Mouse (Mus musculus) midbrain, embryonic 16.5 days (tissue): ENCODE results near the gene Ganab. TPM values are rescaled to one million over a fixed set of nuclear protein-coding genes. Genes with fewer than 3 reads are reported as not detected.

Source experiments
- ATAC-seq: fragments of 200-750 bp; cut with Nextera tagmentation; 2 replicates; pipeline ENCODE4 v1.8.0; 2017; ENCODE audit warnings: moderate TSS enrichment
- H3K27ac ChIP-seq: fragments of 300-500 bp; sonication (generic); 2 replicates; pipeline ENCODE4 v1.5.1; 2014; ENCODE audit warnings: mild to moderate bottlenecking, low read length, mixed read lengths
- H3K27me3 ChIP-seq: fragments of 300-500 bp; sonication (generic); 2 replicates; pipeline ENCODE4 v1.6.1; 2014; ENCODE audit warnings: low read depth, low read length, mixed read lengths; ENCODE audit not compliant: control insufficient read depth, insufficient read depth
- H3K36me3 ChIP-seq: fragments of 300-500 bp; sonication (generic); 2 replicates; pipeline ENCODE4 v1.6.1; 2014; ENCODE audit warnings: mild to moderate bottlenecking, low read length, moderate library complexity, mixed read lengths; ENCODE audit not compliant: control insufficient read depth, insufficient read depth
- H3K4me1 ChIP-seq: fragments of 300-500 bp; sonication (generic); 2 replicates; pipeline ENCODE4 v1.6.1; 2014; ENCODE audit warnings: mild to moderate bottlenecking, low read length, mixed read lengths; ENCODE audit not compliant: control insufficient read depth, insufficient read depth
- H3K4me2 ChIP-seq: fragments of 300-500 bp; sonication (generic); 2 replicates; pipeline ENCODE4 v1.6.1; 2014; ENCODE audit warnings: mild to moderate bottlenecking, low read length, mixed read lengths
- H3K4me3 ChIP-seq: fragments of 300-500 bp; sonication (generic); 2 replicates; pipeline ENCODE4 v1.5.1; 2014; ENCODE audit warnings: low read depth, mild to moderate bottlenecking, low read length, moderate library complexity, mixed read lengths
- H3K9ac ChIP-seq: fragments of 300-500 bp; sonication (generic); 2 replicates; pipeline ENCODE4 v1.6.1; 2014; ENCODE audit warnings: low read depth, low read length, mixed read lengths
- H3K9me3 ChIP-seq: fragments of 300-500 bp; sonication (generic); replicated peaks from 2 replicates; pipeline ENCODE4 v1.6.1; 2014; ENCODE audit warnings: mild to moderate bottlenecking, low read length, mixed read lengths; ENCODE audit not compliant: control insufficient read depth, poor library complexity, severe bottlenecking
- WGBS: fragments of 180-500 bp; shearing (Covaris S2); extraction: QIAGEN DNeasy Blood & Tissue Kit; methylation state at CpG from one replicate; pipeline ENCODE4 v1.1.7; 2014; 5-methylcytosine and 5-hydroxymethylcytosine counted together
- polyA plus RNA-seq: library from polyadenylated mRNA; unstranded; fragments of >200 nt; fragmentation: Nextera tagmentation; extraction: Ambion mirVana; gene quantifications from 2 replicates; pipeline ENCODE4 v1.2.1, GENCODE M21; 2015

Ganab gene
- polyA plus RNA-seq, 1 experiment from 2014 or later: 76.8 TPM

GRCm38 (mm10) chr19:8936736-8937135, 38.9 kb downstream of the Ganab start:
- Histone ChIP-seq H3K4me1 (peaks cover 4% of the 10 kb centered on the region; the same call in 1 of the 2 replicates), H3K27ac (no peak overlapping the region), H3K9ac (no peak overlapping the region), H3K4me2 (no peak overlapping the region), H3K9me3 (no peaks in the 10 kb centered on the region), H3K4me3 (no peak overlapping the region), H3K27me3 (no peaks in the 10 kb centered on the region), H3K36me3 (peaks cover 3% of the 10 kb centered on the region; the same call in 1 of the 2 replicates)
- 86% methylated on average over 2 of the region's 2 CpGs for WGBS
- ATAC-seq: no peak

DNA sequence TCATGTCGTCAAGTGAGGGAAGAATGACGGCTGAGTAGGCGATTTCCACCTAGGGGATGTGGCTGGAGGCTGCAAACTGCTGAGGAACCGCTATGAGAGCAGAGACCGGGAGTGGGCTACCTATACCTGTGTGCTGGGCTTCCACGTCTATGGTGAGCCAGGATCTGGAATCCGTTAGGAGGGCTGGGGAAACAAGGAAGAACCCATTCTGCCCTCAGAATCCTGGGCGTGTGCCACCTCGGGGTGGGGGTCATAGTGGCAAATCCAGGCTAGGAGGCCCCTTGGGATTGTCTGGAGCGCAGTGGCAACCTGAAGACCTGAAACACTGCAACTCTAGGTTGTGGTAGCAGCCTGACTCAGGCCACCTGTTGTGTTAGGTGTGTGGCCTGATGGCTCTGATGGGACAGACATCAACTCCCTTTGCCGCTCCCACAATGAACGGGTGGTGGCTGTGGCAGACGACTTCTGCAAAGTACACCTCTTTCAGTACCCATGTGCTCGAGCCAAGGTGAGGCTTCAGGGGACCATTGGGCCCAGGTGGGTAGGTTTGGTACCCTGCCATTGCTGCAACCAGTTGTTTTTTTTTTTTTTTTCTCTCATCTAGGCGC, 42.8 kb downstream of the Ganab start:
- Histone ChIP-seq H3K4me1 (peaks cover 28% of the 10 kb centered on the region), H3K36me3 (peaks cover 6% of the 10 kb centered on the region), H3K9me3 (no peaks in the 10 kb centered on the region), H3K9ac (no peak overlapping the region), H3K27me3 (no peaks in the 10 kb centered on the region), H3K27ac (no peak overlapping the region), H3K4me2 (no peak overlapping the region), H3K4me3 (no peak overlapping the region)
- 81% methylated on average over 15 of the region's 15 CpGs for whole genome bisulfite sequencing
- ATAC-seq: no peak

DNA sequence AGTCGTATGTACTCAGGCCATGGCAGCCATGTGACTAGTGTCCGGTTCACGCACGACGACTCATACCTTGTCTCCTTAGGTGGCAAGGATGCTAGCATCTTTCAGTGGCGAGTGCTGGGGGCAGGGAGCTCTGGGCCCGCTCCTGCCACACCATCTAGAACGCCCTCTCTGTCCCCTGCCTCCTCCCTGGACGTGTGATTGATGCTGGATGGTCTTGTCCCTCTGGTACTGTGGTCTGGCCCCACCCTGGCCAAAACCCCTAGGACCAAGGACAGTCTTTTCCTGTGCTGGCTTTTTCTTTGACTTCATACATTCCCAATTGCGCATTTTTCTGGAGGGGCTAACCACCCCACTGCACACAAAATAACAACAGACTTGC, 43.3 kb downstream of the Ganab start:
- Histone ChIP-seq H3K9ac (peak overlapping the region; percentile 64), H3K36me3 (peaks cover 11% of the 10 kb centered on the region), H3K27me3 (no peaks in the 10 kb centered on the region), H3K9me3 (no peaks in the 10 kb centered on the region), H3K4me1 (peaks cover 28% of the 10 kb centered on the region), H3K4me2 (peak overlapping the region; percentile 57), H3K4me3 (peak overlapping the region; percentile 92), H3K27ac (peak overlapping the region; percentile 44; the same call in 1 of the 2 replicates)
- ATAC-seq: peak; percentile 51
- WGBS: 34% methylated on average over 10 of the region's 10 CpGs

GRCm38 (mm10) chr19:8941515-8942217, 43.8 kb downstream of the Ganab start, which contains the start of gene Mta2:
TSS of gene Mta2 (plus strand) at chr19:8941875.
- ATAC-seq: peak; percentile 97
- WGBS: under 1% methylated on average over 63 of the region's 64 CpGs
- H3K9ac ChIP-seq: peak within 1 kb of the TSS; percentile 98
- peak within 1 kb of the TSS; percentile 57 for H3K4me2 ChIP-seq
- H3K27ac ChIP-seq: peak within 1 kb of the TSS; percentile 96
- H3K9me3 ChIP-seq: no peaks in the 10 kb centered on the region
- no peaks in the 10 kb centered on the region for H3K27me3 ChIP-seq
- peaks cover 13% of the 10 kb centered on the region for H3K36me3 ChIP-seq
- peaks cover 28% of the 10 kb centered on the region for H3K4me1 ChIP-seq
- peak within 1 kb of the TSS; percentile 92 for H3K4me3 ChIP-seq

DNA sequence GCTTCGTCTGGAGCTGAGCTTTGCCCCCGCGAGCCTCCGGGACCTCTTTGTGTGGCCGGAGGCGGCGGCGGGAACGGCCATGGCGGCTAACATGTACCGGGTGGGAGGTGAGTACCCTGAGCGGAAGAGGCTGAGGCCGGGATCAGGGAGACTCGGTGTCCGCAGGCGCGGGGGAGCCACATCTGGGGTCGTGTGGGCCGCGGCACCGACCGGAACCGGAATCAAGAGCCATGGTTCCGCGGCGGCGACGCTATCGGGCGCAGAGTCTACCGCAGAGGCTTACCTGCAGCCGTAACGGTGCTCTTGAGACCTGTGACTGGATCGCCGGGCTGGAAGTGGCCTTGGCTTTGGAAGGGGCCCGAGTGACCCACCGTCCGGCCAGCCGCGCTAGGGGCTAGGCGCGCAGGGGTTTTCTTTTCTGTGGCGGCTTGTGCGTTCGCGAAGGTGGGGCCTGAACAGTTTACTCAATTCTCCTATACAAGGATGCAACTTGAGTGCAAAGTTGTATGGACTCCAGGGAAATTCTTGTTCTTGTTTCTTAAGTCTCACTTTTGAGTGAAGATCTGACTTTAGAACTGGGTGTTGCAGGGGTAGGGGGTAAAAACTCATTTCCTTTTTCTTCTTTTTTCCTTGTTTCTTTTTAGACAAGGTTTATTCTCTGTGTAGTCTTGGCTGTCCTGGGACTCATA, 44.5 kb downstream of the Ganab start:
- Histone ChIP-seq H3K27ac (peak overlapping the region; percentile 96), H3K36me3 (peaks cover 19% of the 10 kb centered on the region), H3K4me2 (peak overlapping the region; percentile 57), H3K4me3 (peak overlapping the region; percentile 92), H3K27me3 (no peaks in the 10 kb centered on the region), H3K9me3 (no peaks in the 10 kb centered on the region), H3K4me1 (peaks cover 28% of the 10 kb centered on the region), H3K9ac (peak overlapping the region; percentile 98)
- WGBS: under 1% methylated on average over 46 of the region's 46 CpGs
- ATAC-seq: peak; percentile 80

DNA sequence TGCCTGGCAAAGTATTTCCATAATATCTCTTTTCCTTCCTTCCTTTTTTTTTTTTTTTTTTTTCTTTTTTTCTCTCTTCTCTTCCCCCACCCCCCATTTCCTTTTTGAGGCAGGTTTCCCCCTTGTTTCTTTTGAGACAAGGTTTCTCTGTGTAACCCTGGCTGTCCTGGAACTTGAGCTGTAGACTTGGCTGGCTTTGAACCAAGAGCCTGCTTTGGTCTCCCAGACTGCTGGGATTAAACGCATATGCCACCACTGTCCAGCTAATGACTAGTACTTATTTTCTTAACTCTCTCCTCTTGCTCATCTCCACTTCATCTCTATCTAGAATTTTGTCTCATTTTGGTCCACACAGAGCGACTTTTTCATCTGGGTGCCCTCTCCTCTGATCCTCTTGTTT, 45.2 kb downstream of the Ganab start:
- 74% methylated on average over 2 of the region's 2 CpGs for WGBS
- Histone ChIP-seq H3K4me1 (peaks cover 28% of the 10 kb centered on the region), H3K4me3 (peak overlapping the region; percentile 92), H3K27me3 (no peaks in the 10 kb centered on the region), H3K9ac (peak overlapping the region; percentile 98), H3K9me3 (no peaks in the 10 kb centered on the region), H3K27ac (no peak overlapping the region), H3K36me3 (peaks cover 25% of the 10 kb centered on the region), H3K4me2 (peak overlapping the region; percentile 57)
- ATAC-seq: no peak

- H3K9ac ChIP-seq: peak overlapping the region; percentile 40; the same call in 1 of the 2 replicates
- H3K4me2 ChIP-seq: peak overlapping the region; percentile 27; the same call in 1 of the 2 replicates
- H3K27me3 ChIP-seq: no peaks in the 10 kb centered on the region
- H3K9me3 ChIP-seq: no peaks in the 10 kb centered on the region
- peaks cover 34% of the 10 kb centered on the region for H3K36me3 ChIP-seq
- peaks cover 28% of the 10 kb centered on the region for H3K4me1 ChIP-seq
- WGBS: 74% methylated on average over 5 of the region's 5 CpGs
- no peak overlapping the region for H3K4me3 ChIP-seq
- ATAC-seq: no peak
- no peak overlapping the region for H3K27ac ChIP-seq
Observed at GRCm38 (mm10) chr19:8944062-8944461, 46.2 kb downstream of the Ganab start.

GRCm38 (mm10) chr19:8944750-8945149, 46.9 kb downstream of the Ganab start:
- peaks cover 28% of the 10 kb centered on the region for H3K4me1 ChIP-seq
- H3K4me3 ChIP-seq: no peak overlapping the region
- no peaks in the 10 kb centered on the region for H3K27me3 ChIP-seq
- no peak overlapping the region for H3K27ac ChIP-seq
- WGBS: 33% methylated on average over 5 of the region's 5 CpGs
- H3K36me3 ChIP-seq: peaks cover 38% of the 10 kb centered on the region
- H3K9ac ChIP-seq: no peak overlapping the region
- peak overlapping the region; percentile 27; the same call in 1 of the 2 replicates for H3K4me2 ChIP-seq
- no peaks in the 10 kb centered on the region for H3K9me3 ChIP-seq
- ATAC-seq: no peak
